Mouse (Mus musculus): ENCODE measurements around the gene Mrpl45.
"Not testable (repeated sequence)": the region's sequence is repeated elsewhere in the genome, so short reads cannot be mapped to it uniquely, and the experiment has no call there.

The Mrpl45 gene

DNA sequence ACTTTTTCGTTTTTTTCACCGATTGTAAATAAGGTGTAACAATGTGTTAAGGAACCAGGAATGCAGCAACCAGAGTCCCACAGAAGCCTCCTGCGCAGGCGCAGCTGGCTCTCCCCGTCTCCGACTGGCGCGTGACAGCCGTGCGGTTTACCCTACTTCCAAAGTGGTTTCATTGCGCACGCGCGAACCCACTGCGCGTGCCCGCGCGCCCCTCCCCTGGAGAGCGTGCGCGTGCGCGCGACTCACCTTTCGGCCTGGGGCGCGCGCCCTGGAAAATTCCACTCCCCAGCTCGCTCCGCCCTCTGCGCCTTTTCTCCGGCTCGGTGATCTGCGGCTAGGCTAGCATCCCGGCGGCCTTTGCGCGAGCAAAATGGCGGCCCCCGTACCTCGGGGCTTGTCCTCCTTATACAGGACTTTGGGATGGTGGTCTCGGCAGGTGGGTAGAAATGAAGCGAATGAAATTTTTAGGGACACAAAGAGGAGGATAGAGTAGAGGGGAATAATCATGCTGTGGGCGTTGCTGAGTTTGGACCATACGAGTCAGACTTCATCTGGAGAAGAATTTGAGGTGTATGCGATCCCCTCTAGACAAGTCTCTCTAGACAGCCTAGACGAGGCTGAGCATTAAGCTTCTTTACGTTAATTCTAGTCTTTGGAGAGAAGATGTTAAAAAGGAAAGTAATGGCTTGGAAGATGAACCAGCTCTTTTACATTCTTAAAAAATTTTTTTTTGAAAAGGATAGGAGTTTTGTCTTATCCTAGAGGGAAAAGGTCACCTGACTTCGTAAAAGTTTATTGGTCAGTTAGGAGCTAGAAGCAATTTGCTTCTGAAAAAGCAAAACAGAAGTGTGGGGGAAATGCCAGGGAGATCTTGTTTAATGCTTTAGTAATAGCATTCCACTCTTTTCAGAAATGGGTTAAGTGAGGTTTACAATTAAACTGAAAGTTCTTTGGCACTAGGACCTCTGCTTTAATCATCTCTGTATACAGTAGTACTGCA is at the start of gene Mrpl45:
Gene Mrpl45 (plus strand): TSS at position 213 of the 1,000 bp plus-strand sequence.
- peak; percentile 99 for DNase-seq

DNA sequence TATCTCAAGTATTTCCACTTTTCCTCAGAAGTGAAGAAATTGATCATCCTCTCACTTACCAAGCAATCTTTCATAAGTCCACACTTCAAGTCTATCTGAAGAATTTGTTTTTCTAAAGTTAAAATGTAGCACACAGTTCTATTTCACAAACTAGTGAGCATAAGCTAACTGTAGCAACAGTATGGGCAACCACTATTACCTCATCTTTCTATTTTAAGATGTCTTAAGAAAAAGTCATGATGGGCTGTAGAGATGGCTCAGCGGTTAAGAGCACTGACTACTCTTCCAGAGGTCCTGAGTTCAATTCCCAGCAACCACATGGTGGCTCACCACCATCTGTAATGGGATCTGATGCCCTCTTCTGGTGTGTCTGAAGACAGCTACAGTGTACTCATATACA is 49.0 kb upstream of the Mrpl45 start:
- not testable (repeated sequence) for DNase-seq

DNA sequence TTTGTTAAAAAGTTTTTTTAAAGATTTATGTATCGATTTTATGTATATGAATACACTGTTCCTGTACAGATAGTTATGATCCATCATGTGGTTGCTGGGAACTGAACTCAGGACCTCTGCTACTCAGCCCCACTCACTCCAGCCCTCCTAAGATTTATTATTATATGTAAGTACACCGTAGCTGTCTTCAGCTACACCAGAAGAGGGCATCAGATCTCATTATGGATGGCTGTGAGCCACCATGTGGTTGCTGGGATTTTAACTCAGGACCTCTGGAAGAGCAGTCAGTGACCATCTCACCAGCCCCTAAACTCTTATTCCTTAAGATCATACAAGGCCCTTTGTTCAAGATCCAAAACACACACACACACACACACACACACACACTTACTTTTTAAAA is 45.5 kb upstream of the Mrpl45 start:
- not testable (repeated sequence) for DNase-seq

DNA sequence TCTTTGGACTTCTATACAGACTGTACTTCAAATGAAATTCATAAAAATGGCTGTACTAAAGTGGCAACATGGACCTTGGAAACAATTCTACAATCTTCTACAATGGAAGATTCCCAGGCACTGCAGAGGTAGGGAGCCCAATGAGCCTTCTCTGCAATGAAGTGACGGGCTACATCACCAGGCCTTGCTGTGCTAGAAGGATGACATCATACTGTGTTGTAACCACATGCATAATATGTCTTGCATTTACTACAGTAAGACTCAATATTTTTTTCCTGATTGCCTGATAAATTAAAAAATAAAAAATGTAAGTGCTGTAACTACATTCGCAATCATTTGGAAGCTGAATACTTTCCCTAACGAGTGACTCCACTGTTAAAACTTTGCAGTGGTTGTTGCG is 42.7 kb upstream of the Mrpl45 start:
- no peak for DNase-seq

DNA sequence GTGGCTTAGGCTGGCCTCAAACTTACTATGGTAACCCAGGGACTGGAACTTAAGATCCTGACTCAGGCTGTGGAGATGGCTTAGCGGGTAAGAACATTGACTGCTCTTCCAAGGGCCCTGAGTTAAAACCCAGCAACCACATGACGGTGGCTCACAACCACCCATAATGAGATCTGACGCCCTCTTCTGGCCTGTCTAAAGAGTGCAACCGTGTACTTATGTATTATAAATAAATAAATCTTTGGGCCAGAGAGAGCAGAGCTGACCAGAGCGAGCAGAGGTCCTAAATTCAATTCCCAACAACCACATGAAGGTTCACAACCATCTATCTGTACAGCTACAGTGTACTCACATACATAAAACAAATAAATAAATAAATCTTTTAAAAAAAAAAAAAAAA is 41.9 kb upstream of the Mrpl45 start:
- no peak for DNase-seq

DNA sequence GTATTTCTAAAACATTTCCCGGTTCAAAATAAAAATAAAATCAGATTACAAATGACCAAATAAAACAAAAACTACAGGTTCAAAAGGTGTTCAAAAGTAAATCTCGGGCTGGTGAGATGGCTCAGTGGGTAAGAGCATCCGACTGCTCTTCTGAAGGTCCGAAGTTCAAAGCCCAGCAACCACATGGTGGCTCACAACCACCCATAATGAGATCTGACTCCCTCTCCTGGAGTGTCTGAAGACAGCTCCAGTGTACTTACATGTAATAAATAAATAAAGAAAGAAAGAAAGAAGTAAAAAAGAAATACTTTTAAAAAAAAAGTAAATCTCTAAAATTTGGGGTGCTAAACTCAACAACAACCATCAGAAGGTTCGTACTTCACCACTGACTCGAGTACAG is 40.6 kb upstream of the Mrpl45 start:
- DNase-seq = not testable (repeated sequence)

DNA sequence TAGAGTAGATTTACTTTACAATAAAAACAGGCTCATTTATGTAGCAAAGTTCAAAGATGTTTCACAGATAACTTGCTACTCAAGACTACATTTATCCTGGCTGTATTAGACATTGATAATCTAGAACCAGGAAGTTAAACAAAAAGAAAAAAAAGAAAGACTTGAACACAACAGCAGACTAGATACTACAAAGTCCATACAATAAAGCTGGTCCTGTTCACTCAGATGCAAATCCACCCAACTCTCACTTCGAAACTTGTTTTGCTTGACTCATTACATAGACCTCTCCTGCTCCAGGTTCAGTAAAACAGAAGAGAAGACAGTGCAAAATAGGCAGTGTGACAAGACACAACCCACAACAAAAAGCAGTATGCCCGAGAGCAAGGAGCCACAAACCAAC is 40.2 kb upstream of the Mrpl45 start:
- DNase-seq = no peak

DNA sequence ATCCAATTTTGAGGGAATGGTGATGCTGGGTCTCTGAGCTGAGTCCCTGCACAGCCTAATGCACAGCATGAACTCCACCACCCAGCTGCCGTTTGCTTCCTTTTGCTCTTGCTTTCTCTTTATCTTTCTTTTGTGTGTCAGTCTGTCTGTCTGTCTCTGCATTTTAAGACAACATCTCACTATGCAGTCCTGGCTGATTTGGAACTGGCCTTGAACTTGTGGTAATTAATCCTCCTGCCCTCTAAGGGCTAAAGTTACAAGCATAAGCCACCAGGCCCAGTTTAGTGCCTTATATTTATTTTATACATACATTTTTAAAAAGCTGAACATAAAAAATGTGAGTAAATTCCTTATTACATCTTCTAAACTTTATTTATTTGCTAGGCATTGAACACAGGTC is 39.5 kb upstream of the Mrpl45 start:
- DNase-seq = no peak

DNA sequence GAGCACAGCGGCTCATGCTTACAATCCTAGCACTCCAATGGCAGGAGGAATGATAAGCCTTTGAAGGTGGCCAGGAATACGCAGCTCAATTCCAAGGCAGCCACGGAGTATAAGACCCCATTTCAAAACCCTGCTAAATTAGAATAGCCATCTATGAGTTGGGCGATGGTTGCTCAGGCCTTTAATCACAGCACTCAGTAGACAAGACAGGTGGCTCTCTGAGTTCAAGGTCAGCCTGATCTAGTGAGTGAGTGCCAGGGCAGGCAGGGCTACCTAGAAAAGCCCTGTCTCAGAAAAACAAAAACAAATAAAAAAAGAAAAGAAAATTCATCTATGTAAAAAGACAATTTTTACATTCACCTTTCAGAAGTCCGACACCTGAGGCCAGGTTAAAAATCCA is 38.4 kb upstream of the Mrpl45 start:
- no peak for DNase-seq

DNA sequence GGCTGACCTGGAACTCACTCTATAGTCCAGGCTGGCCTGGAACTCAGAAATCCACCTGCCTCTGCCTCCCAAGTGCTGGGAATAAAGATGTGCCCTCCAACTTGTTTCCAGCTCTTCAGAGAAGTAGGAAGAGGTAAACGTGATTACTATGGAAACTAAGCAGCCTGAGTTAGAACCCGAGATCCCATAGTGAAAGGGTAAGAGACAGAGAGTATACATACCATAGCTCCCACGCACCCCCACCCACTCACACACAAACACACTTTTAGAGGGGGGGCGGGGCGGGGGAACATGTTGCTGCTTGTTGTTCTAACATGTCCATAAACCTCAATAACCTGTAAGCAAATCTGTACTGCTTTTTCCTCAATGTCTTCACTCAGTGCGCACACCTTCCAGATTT is 37.1 kb upstream of the Mrpl45 start:
- DNase-seq = no peak

DNA sequence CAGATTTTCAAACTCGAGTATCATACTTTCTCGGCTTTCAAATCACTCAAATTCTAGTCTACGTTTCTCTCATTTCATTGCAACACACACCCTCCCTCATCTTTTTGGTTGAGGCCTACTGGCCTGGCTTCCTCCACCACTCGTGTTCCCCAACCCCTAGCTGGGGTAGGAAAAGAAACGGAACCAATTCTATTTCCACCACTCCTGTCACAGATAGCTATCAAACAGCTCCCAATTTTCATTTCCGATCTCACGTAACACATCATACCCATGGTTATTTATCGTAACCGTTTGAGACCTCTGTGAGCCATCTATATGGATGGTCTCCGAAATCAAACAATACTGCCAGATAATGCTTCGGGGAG is 36.5 kb upstream of the Mrpl45 start:
- DNase-seq = no peak

DNA sequence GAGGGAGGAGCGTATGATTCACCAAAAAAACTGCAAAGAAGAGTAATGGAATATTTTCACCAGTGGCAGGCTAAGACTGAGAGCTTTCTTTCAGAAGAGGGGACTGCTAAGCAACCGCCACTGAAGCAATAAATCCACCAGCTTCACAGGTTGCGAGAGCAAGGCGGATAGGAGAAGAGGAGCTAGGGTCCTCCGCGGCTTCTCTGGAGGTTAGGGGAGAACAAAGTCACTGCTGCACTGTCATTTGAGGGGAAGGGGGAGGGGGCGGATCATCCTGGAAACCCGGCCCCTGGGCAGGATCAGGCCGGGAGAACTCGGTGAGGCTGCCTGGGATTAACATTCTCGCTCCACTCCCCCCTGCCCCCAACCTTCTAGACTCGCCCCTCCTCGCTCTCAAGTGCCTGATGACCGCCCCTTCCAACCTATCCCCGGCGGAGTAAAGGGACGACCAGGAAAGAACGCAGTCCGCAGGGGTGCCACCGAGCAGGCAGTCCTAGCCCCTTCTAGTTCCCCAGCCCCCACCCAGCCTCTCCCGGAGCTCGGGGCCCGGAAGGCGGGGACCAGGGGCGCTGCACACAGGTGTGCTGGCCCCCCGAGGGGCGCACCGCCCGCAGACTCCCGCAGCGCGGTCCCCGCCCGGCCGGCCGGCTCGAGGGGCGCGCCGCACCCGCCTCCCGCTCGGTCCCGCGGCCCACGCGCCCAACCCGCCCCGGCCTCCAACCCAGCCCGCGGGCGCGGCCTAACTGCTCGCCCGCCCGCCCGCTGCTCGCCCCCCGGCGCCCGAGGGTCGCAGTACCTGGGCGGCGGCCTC is 35.9 kb upstream of the Mrpl45 start:
- peak; percentile 47 for DNase-seq

DNA sequence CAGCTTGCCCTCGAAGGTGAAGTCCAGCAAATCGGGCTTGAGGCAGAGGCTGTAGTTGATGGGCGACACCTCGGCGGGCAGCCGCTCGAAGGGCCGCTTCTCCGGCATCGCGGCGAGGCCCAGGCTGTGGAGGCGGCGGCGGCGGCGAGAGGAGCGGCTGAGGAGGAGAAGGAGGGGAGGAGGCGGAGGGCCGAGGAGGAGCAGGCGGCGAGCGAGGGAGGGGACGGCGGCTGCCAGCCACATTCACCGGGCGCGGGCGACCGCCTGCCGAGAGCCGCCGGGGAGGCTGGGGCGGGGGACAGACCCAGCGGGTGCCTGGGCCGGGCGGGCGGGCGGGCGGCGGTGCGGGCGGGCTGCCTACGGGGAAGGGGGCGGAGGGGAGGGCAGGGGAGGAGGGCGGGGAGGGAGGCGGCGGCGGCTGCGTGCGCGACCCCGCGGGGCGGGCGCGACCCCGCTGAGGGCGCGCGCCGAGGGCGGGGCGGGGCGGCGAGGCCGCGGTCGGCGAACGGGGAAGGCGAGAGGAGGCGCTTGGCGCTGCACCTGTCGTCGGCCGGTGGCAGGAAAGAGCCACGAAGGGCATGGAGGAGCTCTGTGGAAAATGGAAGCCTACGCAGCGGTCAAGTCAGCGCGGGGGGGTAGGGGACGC is 35.2 kb upstream of the Mrpl45 start, which contains the start of gene Npepps:
Gene Npepps (minus strand): TSS at position 423 of the 646 bp plus-strand sequence.
- peak; percentile 81 for DNase-seq

DNA sequence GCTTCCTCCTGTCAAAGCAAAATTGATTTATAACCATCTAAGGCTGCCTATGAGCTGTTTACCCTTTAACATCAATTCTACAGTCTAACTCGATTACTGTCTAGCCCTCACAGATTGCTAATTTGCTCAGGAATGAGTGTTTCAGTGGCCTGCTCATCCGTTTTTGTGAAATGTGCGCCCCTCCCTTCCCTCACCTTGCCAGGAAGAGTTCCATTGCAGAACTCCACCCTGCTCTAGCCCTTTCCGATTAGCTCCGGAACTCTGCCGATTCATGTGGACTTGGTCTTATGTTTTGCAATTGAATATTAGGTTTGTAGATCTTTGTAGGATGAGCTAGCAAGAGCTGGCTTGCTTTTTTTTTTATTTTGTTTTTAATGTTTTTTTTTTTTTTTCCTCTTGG is 33.3 kb upstream of the Mrpl45 start:
- DNase-seq = no peak

DNA sequence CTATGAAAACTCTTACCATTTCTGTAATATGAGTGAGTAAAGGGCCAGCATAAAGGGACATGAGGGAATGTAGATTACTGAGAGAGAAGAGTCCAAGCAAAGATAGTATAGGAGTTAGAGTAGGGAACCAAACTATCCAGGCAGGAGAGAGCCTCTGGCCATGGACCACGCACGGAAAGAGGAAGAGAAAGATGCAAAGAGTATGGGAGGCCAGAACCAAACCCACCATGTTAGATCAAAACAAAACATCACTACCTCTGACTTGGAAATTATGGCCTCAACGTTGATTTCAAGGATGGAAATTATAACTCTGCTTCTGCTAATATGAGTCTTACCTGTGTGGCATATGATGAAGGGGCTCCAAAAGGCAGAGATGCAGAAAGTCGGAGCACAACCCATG is 30.7 kb upstream of the Mrpl45 start:
- no peak for DNase-seq

DNA sequence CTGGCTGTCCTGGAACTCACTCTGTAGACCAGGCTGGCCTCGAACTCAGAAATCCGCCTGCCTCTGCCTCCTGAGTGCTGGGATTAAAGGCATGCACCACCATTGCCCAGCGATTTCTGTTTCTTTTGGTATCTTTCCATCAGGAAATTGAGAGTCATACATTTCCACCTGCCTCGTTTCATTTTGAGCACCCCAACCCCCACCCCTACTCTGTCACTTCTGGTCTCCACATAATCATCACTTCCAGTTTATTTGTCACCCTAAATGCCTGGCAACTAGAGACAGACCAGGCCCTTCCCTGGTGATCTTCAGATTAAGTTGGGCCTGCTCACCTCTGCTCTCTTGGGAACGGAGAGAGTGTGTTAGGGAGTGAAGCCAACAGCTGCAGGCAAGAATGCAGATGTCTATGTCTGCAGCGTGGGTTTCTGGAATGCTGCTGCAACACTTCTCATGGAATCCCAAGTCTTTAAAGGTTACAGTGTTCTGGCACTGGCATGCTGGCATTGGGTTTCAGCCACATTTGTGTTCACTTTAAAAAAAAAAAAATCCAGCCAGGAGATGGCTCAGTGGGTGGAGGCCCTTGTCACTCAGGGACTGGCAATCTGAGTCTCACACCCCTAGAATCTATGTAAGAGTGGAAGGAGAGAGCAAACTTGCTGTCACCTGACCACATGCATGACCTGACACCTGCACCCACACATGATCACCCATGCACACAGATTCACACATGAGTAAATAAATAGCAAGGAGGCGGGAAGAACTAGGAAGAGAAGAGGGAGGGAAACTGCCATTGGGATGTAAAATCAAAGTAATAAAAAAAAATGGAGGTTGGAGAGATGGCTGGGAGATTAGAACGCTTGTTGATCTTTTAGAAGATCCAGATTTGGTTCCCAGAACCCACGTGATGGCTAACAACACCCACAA is 29.4 kb upstream of the Mrpl45 start:
- no peak for DNase-seq

DNA sequence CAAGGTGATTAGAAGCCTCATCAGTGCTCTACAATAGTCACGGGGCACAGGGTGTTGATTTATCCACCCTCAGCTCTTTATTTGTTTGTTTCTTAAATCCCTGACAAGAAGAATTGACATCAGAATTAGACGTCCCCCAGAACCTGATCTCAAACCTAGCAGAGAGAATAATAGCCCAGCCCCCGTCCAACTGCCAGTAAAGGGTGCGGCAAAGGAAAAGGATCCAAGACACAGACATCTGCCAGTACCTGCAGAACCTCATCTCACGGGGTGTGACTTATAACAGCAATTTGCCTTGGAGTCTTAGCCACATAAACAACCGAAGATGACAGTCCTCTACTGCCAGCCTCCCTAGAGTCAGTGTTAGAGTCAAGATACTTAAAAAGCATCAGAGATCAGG is 28.5 kb upstream of the Mrpl45 start:
- DNase-seq = no peak

DNA sequence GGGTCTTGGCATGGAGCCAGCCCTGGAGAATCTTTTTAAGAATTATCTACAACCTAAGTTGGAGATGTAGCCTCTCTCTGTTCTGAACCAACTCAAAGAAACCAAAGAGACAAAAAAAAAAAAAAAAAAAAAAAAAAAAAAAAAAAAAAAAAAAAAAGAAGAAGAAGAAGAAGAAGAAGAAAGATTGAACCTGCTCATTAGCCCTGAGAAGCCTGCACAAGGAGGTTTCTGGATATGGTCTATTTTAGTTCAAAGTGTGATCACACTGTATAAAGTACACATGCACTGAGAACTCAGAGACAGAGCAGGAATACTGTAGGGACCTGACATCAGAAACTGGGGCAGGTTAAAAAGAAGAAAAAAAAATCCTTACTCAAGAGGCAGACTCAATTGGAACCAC is 27.9 kb upstream of the Mrpl45 start:
- no peak for DNase-seq

DNA sequence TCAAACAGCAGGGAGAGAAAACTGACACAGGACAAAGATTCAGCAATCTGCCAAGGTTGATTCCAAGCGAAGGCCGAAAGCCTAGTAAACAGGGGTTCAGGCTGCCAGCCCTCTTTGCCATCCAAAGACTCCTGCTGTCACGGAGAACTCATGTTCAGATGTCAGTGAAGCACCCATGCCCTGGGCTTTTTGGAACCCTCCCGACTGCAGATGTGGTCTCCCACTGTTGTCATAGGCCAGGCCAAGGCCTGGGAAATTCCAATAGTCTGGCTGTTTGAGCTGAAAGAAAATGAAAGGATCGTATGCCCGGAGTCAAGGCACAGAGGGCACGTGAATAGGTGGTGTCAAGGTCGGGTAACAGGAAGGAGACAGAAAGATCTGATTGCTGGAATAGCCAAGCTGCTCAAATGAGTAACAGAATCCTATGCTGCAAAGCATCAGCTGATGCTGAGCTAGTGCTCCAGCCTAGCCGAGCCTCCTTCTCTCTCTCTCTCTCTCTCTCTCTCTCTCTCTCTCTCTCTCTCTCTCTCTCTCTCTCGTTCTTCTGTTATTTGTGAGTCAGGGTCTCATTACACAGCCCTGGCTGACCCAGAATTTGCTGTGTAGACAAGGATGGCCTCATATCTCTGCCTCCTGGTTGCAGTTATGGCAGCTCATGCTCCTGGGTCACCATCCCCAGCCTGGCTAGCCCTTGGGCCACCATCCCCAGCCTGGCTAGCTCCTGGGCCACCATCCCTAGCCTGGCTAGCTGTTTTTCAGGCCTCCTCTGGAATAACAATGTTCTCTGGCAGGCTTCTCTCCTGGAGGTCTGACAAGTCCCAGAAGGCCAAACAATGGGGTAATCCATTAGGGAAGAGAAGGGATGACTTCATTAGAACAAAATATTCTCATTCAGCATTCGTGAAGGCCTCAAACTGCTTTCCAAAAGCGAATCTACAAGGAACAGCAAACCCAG is 26.0 kb upstream of the Mrpl45 start:
- DNase-seq = no peak

DNA sequence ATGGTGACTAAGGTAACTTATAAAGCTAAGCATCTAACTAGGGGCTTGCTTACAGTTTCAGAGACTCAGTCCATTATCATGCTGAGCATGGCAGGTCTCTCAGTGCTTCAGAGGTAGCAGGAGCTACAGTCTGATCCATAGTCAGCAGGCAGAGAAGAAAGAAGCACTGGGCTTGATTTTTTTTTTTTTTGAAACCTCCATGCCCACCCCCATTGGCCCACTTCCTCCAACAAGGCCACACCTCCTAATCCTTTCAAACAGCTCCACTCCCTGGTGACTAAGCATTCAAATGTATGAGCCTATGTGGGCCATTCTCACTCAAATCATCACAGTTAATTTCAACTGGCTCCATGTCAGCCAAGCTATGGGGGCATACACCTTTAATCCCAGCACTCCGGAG is 22.8 kb upstream of the Mrpl45 start:
- no peak for DNase-seq

DNA sequence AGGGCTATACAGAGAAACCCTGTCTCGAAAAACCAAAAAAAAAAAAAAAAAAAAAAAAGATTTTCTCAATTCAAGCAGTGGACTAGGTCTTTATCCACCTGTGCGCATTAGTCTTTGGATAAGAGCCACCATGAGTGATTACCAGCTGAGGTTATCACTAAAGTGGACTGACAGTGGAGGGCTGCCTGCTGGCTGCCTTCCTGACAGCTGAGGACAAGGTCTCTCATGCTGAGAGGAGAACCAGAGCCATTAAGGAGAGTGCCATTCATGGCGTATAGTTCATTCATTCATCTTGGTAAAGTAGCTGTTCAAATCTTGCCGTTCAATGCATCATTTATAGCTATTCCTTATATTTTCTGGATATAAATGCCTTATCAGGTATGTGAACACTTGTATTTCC is 19.0 kb upstream of the Mrpl45 start:
- no peak for DNase-seq

Measured in cerebellum, adult 11 months (tissue).